Mouse (Mus musculus) C2C12 (cell line): ENCODE results near the gene Prss33. TPM values are rescaled to one million over a fixed set of nuclear protein-coding genes. Genes with fewer than 3 reads are reported as not detected.

Experiments used
- H3K27me3 ChIP-seq: one replicate; pipeline ENCODE4 v1.6.1; 2011; ENCODE audit not compliant: control insufficient read depth, insufficient read depth, insufficient read length
- H3K36me3 ChIP-seq: one replicate; pipeline ENCODE4 v1.6.1; 2011; ENCODE audit not compliant: control insufficient read depth, insufficient read depth
- H3K4me3 ChIP-seq: one replicate; pipeline ENCODE4 v1.5.1; 2011; ENCODE audit warnings: mild to moderate bottlenecking, control low read depth; ENCODE audit not compliant: poor library complexity, insufficient read depth, severe bottlenecking
- H3K79me2 ChIP-seq: one replicate; pipeline ENCODE4 v1.6.1; 2011; ENCODE audit not compliant: control insufficient read depth, insufficient read depth
- H3K79me3 ChIP-seq: one replicate; pipeline ENCODE4 v1.6.1; 2011; ENCODE audit warnings: low read depth, control low read depth
- H3ac ChIP-seq: one replicate; pipeline ENCODE3; 2011; ENCODE audit warnings: low read depth; ENCODE audit not compliant: control insufficient read depth, insufficient read length
- CEBPB ChIP-seq: IDR thresholded peaks from one replicate; pipeline ENCODE4 v1.6.1; 2011; ENCODE audit warnings: low read depth, mild to moderate bottlenecking, control low read depth, moderate library complexity
- CTCF ChIP-seq: IDR thresholded peaks from one replicate; pipeline ENCODE4 v1.5.1; 2011; ENCODE audit not compliant: control insufficient read depth, insufficient read depth, insufficient read length
- FOSL1 ChIP-seq: IDR thresholded peaks from one replicate; pipeline ENCODE4 v1.8.0; 2011; ENCODE audit warnings: mild to moderate bottlenecking, low read length; ENCODE audit not compliant: poor library complexity, insufficient read depth, severe bottlenecking
- MAX ChIP-seq: IDR thresholded peaks from one replicate; pipeline ENCODE4 v1.6.1; 2011; ENCODE audit warnings: mild to moderate bottlenecking, control low read depth
- MYOD1 ChIP-seq: IDR thresholded peaks from one replicate; pipeline ENCODE4 v1.6.1; 2011; ENCODE audit warnings: low read depth; ENCODE audit not compliant: control insufficient read depth, insufficient read length
- MYOG ChIP-seq: IDR thresholded peaks from one replicate; pipeline ENCODE4 v1.6.1; 2011; ENCODE audit not compliant: control insufficient read depth, insufficient read length; ENCODE audit errors: extremely low read depth
- USF1 ChIP-seq: IDR thresholded peaks from one replicate; pipeline ENCODE4 v1.6.1; 2011; ENCODE audit warnings: low read depth, mild to moderate bottlenecking, control low read depth, moderate library complexity
- polyA plus RNA-seq: library from polyadenylated mRNA; unstranded; fragments of >200 nt; fragmentation: generic; extraction: Trizol; gene quantifications from one replicate; pipeline ENCODE4 v1.2.1, GENCODE M21; 2012; ENCODE audit warnings: missing spikeins

Gene Prss33
- polyA plus RNA-seq, 1 experiment, result not detected

DNA sequence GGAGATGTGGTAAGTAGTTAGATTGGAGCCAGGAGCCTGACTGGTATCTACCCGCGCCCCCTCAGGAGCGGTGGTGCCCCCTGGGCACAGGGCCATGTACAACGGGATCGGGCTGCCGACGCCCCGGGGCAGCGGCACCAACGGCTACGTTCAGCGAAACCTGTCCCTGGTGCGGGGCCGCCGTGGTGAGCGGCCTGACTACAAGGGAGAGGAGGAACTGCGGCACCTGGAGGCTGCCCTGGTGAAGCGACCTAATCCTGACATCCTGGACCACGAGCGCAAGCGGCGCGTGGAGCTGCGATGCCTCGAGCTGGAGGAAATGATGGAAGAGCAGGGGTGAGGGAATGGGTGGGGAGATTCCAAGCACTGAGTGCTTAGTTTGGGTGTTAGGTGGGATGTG is 29.0 kb downstream of the Prss33 start:
- no peak overlapping the region for H3ac ChIP-seq
- H3K4me3 ChIP-seq, result no peak overlapping the region
- H3K79me2 ChIP-seq, result peaks cover 89% of the 10 kb centered on the region
- TF ChIP-seq USF1 (no peak), FOSL1 (no peak), MYOG (no peak), CTCF (no peak), MYOD1 (no peak), CEBPB (no peak), MAX (no peak)
- H3K36me3 ChIP-seq, result peaks cover 63% of the 10 kb centered on the region
- H3K79me3 ChIP-seq, result peaks cover 73% of the 10 kb centered on the region
- no peaks in the 10 kb centered on the region for H3K27me3 ChIP-seq

DNA sequence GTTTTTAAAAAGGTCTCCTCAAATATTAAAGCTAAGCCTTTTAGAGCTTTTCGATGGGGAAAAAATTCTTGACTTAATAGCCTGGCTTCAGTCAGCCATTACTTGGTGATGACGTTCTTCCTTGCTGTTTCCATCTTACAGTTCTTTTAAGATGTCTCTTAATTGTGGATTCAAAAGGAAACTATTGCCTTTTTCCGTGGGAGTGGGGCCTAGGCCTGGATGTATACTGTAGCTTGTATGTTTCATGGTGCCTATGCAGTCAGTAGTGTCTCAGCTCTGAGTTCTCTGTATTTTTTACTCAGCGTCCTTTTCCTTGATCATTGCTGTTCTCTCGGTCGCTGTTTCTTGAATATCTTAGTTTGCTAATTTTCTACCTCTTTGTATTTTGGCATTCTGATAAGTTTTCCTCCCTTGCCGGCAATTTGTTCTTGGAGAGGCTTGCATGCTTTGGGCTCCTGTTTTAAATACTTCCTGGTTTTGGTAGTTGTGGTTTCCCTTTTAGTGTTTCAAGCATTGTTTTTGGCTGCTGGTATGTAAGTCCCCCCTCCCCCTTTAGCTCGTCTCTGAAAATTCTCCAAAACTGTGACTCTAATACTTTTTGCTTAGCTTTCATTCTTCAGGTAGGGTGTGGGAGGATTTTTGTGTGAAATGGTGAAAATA is 31.3 kb downstream of the Prss33 start:
- Histone ChIP-seq H3K36me3 (peaks cover 40% of the 10 kb centered on the region), H3ac (peak overlapping the region; percentile 92), H3K79me3 (peaks cover 59% of the 10 kb centered on the region), H3K79me2 (peaks cover 66% of the 10 kb centered on the region), H3K27me3 (no peaks in the 10 kb centered on the region), H3K4me3 (peak overlapping the region; percentile 95)
- TF ChIP-seq USF1 (no peak), FOSL1 (no peak), CTCF (no peak), CEBPB (no peak), MYOG (no peak)

DNA sequence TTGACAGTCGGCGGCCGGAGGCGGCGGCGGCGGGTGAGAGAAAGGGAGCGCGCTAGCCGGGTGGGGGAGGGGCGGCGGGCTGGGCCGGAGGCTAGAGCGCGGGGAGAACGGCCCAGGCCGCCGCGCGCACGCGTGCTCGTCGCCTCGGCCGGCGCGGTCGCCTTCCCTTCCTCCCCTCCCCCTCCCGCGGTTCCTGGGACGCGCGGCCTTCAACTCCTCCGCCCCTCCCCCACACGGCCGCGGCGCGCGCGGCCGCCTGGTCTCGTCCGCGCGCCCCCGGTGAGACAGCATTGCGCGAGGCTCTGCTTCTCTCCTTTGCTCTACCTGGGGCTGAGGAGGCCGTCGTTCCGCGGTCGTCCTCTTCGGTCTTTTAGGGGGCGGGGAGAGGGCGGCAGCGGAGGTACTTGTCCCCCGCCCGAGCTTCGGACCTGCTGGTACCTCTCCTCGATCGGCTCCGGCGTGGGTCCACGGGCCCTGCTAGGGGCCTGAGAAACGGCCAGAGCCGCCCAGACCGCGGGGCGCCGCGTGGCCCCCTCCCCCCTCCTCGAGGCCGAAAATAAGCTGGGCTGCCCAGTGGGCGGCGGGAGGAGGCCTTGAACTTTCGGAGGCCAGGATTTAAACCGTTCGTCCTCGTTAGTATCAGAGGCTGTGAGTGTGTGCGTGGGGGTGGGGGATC is 32.4 kb downstream of the Prss33 start:
- Histone ChIP-seq H3K36me3 (peaks cover 30% of the 10 kb centered on the region), H3K4me3 (peak overlapping the region; percentile 95), H3K79me3 (peaks cover 51% of the 10 kb centered on the region), H3ac (peak overlapping the region; percentile 92), H3K79me2 (peaks cover 56% of the 10 kb centered on the region), H3K27me3 (no peaks in the 10 kb centered on the region)
- TF ChIP-seq CTCF (no peak), CEBPB (no peak), MYOD1 (no peak), USF1 (no peak), FOSL1 (no peak), MYOG (no peak), MAX (no peak)

DNA sequence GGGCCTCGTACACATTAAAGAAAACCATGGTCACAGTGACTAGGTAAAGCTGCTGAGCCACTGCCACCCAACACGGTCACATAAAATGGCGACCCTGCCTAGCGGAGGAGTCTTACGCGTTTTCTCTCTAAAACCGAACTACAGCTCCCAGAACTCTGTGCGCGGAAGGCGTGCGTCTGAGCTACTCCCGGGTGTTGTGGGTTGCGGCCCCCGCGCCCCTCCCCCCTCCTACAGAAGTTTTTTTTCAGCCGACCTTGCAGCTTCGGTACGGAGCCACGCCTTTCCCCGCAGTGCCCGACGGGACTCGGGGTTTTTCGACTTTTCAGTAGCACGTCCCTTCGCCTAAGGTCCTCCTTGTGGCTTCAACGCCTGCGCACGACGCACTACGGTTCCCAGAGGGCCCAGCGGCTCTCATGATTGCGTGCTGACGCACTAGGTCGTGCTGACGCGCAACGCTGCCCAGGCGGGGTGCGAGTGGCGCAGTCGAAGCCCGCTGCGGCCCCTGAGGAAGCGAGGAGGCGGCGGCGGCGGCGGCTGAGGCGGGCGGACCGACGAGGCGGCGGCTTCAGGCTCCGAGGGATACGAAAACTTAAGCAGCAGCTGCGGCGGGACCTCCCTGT is 33.0 kb downstream of the Prss33 start:
- Histone ChIP-seq H3ac (peak overlapping the region; percentile 92), H3K79me3 (peaks cover 45% of the 10 kb centered on the region), H3K4me3 (peak overlapping the region; percentile 95), H3K79me2 (peaks cover 49% of the 10 kb centered on the region), H3K27me3 (no peaks in the 10 kb centered on the region), H3K36me3 (peaks cover 23% of the 10 kb centered on the region)
- TF ChIP-seq USF1 (no peak), MAX (peak; percentile 72), MYOG (no peak), CEBPB (no peak)

DNA sequence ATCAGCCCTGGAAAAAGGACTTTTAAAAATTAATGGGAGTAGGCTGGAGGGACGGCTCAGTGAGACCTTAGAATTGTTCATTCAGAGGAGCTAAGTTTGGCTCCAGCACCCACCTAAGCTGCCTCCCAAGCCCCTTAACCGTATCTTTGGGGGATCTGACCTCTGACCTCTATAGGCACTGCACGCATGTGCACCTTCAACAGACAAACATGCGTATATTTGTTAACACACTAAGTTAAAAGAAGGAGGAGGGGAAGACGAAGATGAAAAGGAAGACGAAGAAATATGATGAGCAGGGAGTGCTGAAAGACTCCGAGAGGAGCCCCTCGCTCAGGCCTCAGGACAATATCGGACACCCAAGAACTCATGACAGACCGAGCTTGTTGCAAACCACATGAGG is 34.2 kb downstream of the Prss33 start:
- H3K36me3 ChIP-seq, result peaks cover 11% of the 10 kb centered on the region
- H3K4me3 ChIP-seq, result no peak overlapping the region
- no peak for TF ChIP-seq USF1
- no peak for TF ChIP-seq FOSL1
- TF ChIP-seq CEBPB, result no peak
- no peaks in the 10 kb centered on the region for H3K27me3 ChIP-seq
- no peak overlapping the region for H3ac ChIP-seq
- peaks cover 32% of the 10 kb centered on the region for H3K79me3 ChIP-seq
- H3K79me2 ChIP-seq, result peaks cover 37% of the 10 kb centered on the region

DNA sequence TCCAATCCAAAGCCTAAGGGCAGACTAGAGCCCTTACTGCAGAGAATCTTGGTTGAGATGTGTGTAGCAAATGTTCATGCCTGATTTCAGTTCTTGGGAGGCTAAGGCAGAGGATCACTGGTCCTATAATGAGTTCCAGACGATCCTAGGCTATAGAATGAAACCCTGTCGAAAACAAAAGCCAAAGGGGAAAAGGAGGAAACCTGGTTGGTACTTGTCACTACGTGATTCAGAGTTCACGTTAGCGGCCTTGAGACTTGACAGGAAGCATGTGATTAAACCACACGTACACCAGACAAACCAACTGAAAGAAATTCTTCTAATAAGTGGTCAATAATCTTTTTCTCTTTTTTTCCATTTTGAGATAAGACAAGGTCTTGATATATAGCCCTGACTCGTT is 38.5 kb downstream of the Prss33 start:
- no peaks in the 10 kb centered on the region for H3K79me3 ChIP-seq
- H3K27me3 ChIP-seq, result no peaks in the 10 kb centered on the region
- no peaks in the 10 kb centered on the region for H3K79me2 ChIP-seq
- TF ChIP-seq MAX, result no peak
- TF ChIP-seq USF1, result no peak
- no peak for TF ChIP-seq MYOD1
- TF ChIP-seq FOSL1, result no peak
- TF ChIP-seq CEBPB, result no peak
- TF ChIP-seq MYOG, result no peak
- TF ChIP-seq CTCF, result no peak
- H3K36me3 ChIP-seq, result no peaks in the 10 kb centered on the region
- no peak overlapping the region for H3K4me3 ChIP-seq
- H3ac ChIP-seq, result no peak overlapping the region
